Comparison of ENCODE assay signal across 14 mouse cellular contexts in the genomic region with DNA sequence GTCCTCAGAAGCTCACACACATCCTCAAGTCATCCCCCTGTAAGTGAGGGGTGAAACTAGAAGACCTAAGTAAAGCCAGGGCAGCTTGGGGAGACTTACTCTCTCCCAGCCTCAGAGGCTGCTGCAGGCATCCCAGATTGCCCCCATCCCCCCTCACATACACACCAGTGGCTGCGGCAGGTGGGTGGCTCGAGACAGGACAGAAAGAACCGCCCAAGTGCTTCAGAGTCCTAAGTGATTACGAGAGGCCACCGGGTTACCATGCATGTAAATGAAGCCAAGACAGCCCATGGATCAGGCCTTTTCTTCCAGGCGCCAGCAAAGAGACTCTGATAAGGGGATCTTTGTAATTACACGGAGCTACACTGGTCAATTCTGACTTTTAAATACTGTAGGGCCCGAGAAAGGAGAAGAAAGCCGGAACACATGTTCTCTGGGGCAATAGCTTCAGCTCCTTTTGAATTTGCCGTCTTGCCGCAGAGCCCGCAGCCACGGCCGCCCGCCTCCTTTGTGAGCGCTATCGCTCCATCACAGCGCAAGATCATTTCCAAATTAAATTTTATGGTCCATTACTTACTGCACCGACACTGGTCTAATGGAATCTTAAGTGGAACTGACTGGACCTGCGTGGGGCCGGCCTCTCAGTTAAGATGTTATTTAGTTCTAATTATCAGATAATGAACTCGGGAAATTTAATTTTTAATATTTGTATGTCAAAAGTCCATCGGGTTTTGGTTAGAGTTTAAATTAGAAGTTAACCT.
A peak's percentile ranks its signal among the peaks of the same experiment; 100 is the strongest.
DNase-seq lines count a peak whose midpoint lies in the region; ATAC-seq and TF ChIP-seq lines count a peak whose summit lies in the region.
"Had no signal": no experiment of that assay in that cellular context is flagged by ENCODE, and none has a peak within 500 bp of the region (broad histone marks: within the 10 kb centered on the region; RNA-seq: fewer than 3 reads in every experiment).

No protein-coding gene starts in this region.

- TF ChIP-seq CTCF in E14TG2a.4 (conservative IDR thresholded peaks at IDR 0.05; ENCODE audit: low read length): no peak

- intact Hi-C loops in heart, postnatal 36 days (cut with DNase I): no loop called here

- peaks cover 96% of the 10 kb centered on the region for H3K36me3 ChIP-seq in E14TG2a.4 (ENCODE audit: insufficient read depth, low read length)
- H3K36me3 ChIP-seq in hindbrain, embryonic 11.5 days (ENCODE audit: control insufficient read depth, insufficient read depth, low read length): no peaks in the 10 kb centered on the region
- H3K36me3 ChIP-seq in midbrain, embryonic 11.5 days (ENCODE audit: control insufficient read depth, insufficient read depth, low read length): no peaks in the 10 kb centered on the region
- H3K36me3 ChIP-seq: embryonic facial prominence, embryonic 12.5 days; liver, embryonic 13.5 days had no signal

- peak; percentile 41 for ATAC-seq in hindbrain, embryonic 11.5 days (ENCODE audit: low FRiP score)
- peak; percentile 36; the same call in 1 of the 2 replicates for ATAC-seq in midbrain, embryonic 11.5 days (ENCODE audit: low FRiP score)
- ATAC-seq in erythroid progenitor cell, adult 5-6 weeks (replicated peaks; ENCODE audit: low FRiP score, poor library complexity, severe bottlenecking): no peak
- no peak for ATAC-seq in erythroblast, adult 5-6 weeks (replicated peaks; ENCODE audit: low FRiP score, poor library complexity, severe bottlenecking)
- ATAC-seq: forebrain, embryonic 16.5 days; intestine, postnatal 0 days had no signal

- H3K4me2 ChIP-seq in hindbrain, embryonic 11.5 days (replicated peaks; ENCODE audit: low read depth, low read length): peak overlapping the region; percentile 20; the same call in 1 of the 2 replicates
- H3K4me2 ChIP-seq in midbrain, embryonic 11.5 days: peak overlapping the region; percentile 14
- H3K4me2 ChIP-seq: embryonic facial prominence, embryonic 12.5 days; liver, embryonic 13.5 days had no signal

- no peak overlapping the region; the same call in 1 of the 2 replicates for H3K9ac ChIP-seq in hindbrain, embryonic 11.5 days (ENCODE audit: low read depth, low read length)
- peak overlapping the region; percentile 27 for H3K9ac ChIP-seq in midbrain, embryonic 11.5 days (ENCODE audit: low read length)
- H3K9ac ChIP-seq: embryonic facial prominence, embryonic 12.5 days; liver, embryonic 13.5 days had no signal

- peak overlapping the region; percentile 61; the same call in 1 of the 2 replicates for H3K27ac ChIP-seq in hindbrain, embryonic 11.5 days (ENCODE audit: low read depth, low read length)
- H3K27ac ChIP-seq in midbrain, embryonic 11.5 days (ENCODE audit: low read depth, low read length): no peak overlapping the region
- H3K27ac ChIP-seq: embryonic facial prominence, embryonic 12.5 days; liver, embryonic 13.5 days had no signal

- WGBS in hindbrain, embryonic 11.5 days: 46% methylated on average over 23 of the region's 23 CpGs
- WGBS in midbrain, embryonic 11.5 days: 50% methylated on average over 23 of the region's 23 CpGs

- no peaks in the 10 kb centered on the region for H3K9me3 ChIP-seq in E14TG2a.4 (ENCODE audit: low read length)
- no peaks in the 10 kb centered on the region for H3K9me3 ChIP-seq in hindbrain, embryonic 11.5 days (ENCODE audit: control insufficient read depth, low read length)
- H3K9me3 ChIP-seq in midbrain, embryonic 11.5 days (ENCODE audit: control insufficient read depth, low read length): no peaks in the 10 kb centered on the region
- H3K9me3 ChIP-seq: embryonic facial prominence, embryonic 12.5 days; liver, embryonic 13.5 days had no signal

- H3K4me1 ChIP-seq in E14TG2a.4 (replicated peaks; ENCODE audit: low read depth, low read length): peaks cover 94% of the 10 kb centered on the region
- H3K4me1 ChIP-seq in hindbrain, embryonic 11.5 days (replicated peaks; ENCODE audit: control insufficient read depth, insufficient read depth, low read length): peaks cover 5% of the 10 kb centered on the region; the same call in 1 of the 2 replicates
- peaks cover 18% of the 10 kb centered on the region for H3K4me1 ChIP-seq in midbrain, embryonic 11.5 days (ENCODE audit: control insufficient read depth, insufficient read depth, low read length)
- H3K4me1 ChIP-seq: liver, embryonic 13.5 days had no signal

- peak; percentile 30 for DNase-seq in embryo, embryonic 10 days (ENCODE audit: low spot score)
- DNase-seq in embryo, embryonic 9.5 days (ENCODE audit: extremely low spot score): no peak
- DNase-seq in hindbrain, embryonic 11.5 days (ENCODE audit: low spot score): peak; percentile 31
- no peak for DNase-seq in midbrain, embryonic 11.5 days (ENCODE audit: low spot score, missing footprints)
- no peak for DNase-seq in heart, postnatal 36 days
- DNase-seq: cerebellum, adult 11 months; liver, embryonic 13.5 days; lung, postnatal 14 days had no signal

- H3K27me3 ChIP-seq in E14TG2a.4 (ENCODE audit: insufficient read depth, low read length): no peaks in the 10 kb centered on the region
- peaks cover 13% of the 10 kb centered on the region for H3K27me3 ChIP-seq in hindbrain, embryonic 11.5 days (ENCODE audit: control insufficient read depth, insufficient read depth, low read length)
- H3K27me3 ChIP-seq in midbrain, embryonic 11.5 days (ENCODE audit: control insufficient read depth, insufficient read depth, low read length): no peaks in the 10 kb centered on the region; the same call in 1 of the 2 replicates

- H3K4me3 ChIP-seq in E14TG2a.4 (replicated peaks; ENCODE audit: low read length): peak overlapping the region; percentile 67
- H3K4me3 ChIP-seq in hindbrain, embryonic 11.5 days (ENCODE audit: low read depth, low read length): no peak overlapping the region
- H3K4me3 ChIP-seq in midbrain, embryonic 11.5 days (ENCODE audit: low read depth, low read length): no peak overlapping the region
- H3K4me3 ChIP-seq: embryonic facial prominence, embryonic 12.5 days; liver, embryonic 13.5 days had no signal

Comparison
In these comparisons a context has a peak if more than half of its experiments do, and no peak if none do; other contexts are left out.
1. DNase-seq: peak in embryo, embryonic 10 days (single experiment) and hindbrain, embryonic 11.5 days (single experiment); none in embryo, embryonic 9.5 days (single experiment), midbrain, embryonic 11.5 days (single experiment) and heart, postnatal 36 days (0 of 2).
2. ATAC-seq: peak in hindbrain, embryonic 11.5 days (single experiment) and midbrain, embryonic 11.5 days (single experiment); none in erythroid progenitor cell, adult 5-6 weeks (single experiment) and erythroblast, adult 5-6 weeks (single experiment).